Mouse (Mus musculus) cerebellum, postnatal 4 days (tissue): Measurements from ENCODE around the gene Ttyh2.
"Not testable (repeated sequence)": the region's sequence is repeated elsewhere in the genome, so short reads cannot be mapped to it uniquely, and the experiment has no call there.

Experiments
- DNase-seq, 2 experiments: peaks; one replicate each; pipeline ENCODE4 v3.0.0; 2022; ENCODE audit warnings: low spot score in 2 of 2, mixed read lengths in 1 of 2

The Ttyh2 gene

DNA sequence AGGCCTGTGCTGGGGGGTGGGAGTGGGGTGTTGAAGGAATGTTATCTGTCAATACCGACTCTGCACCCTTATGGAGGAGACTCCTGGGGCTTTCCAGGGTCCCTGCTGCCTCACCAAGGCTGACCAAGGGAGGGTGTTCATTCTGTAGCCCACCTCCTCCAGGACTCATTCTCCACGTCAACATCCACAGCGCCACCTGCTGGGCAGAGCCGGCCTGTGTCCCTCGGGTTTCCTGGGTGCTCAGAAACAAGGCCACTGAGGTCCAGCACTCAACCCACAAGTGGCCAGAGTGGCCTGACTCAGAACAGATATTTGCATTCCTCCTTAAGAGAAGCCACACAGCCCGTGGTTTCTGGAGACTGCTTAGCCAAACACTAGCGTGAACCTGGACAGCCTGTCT lies 17.5 kb upstream of the Ttyh2 start:
- peak; percentile 73 to 84 for DNase-seq

DNA sequence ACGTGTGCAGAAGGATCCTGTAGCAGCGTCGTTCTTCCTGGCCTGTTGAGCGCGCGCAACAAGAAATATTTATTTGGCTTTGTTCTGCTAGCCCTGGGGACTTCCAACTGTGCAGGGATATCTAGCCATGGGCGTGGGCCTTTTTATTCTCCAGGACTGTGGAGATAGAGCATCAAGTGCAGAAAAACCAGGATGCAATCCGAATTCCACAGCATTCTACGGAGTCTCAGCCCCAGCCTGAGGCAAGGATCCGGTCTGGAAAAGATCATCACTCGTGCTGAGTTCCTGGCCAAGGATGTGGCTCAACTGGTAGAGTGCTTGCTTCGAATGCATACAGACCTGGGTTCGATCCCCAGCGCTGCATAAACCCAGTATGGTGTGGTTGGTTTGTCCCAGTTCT lies 13.1 kb upstream of the Ttyh2 start:
- DNase-seq, result no peak

DNA sequence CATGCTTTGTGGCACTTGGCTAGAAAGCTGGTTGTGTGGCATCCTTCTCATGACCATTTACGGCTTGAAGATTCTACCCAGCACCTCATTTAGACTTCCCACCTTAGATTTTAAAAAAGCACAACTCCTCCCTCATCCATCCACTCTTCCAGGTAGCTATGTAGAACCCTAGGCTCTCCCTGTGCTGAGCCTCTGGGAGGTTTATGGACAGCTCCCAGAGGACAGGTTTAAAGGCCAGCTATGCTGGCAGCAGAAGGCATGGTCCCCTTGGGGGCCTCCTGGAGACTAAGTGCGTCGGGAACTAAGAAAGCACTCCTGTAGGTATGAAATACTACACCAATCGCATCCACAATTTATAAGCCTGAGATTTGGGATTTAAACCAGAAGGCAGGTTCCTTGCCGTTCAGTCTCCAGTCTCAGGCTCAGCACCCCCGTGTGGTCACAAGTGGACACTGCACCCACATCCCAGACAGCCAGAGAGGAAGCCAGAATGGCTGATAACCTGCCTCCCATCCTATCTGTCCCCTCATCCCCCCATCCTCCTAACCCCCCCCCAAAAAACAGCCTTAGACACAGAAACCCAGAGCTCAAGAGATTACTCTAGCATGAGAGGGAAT lies 12.4 kb upstream of the Ttyh2 start:
- peak; percentile 63 to 83 for DNase-seq

DNA sequence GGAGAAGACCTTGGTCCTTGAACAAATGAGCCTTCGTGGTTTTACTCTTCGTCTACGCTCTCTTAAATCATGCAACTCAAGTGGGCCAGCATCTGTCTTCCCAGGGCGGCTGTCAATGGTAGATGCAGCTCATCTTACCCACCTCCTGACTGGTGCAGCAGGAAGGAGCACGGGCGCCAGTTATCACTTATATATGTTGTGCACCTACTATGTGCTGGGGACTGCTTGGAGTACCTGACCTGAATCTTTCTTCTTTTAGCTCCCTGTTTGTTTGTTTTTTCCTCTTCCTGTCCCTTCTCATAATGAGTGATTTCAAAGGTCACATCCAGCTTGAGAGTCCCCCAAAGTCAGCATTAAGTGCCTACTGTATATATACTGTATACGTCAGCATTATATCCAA lies 11.1 kb upstream of the Ttyh2 start:
- no peak for DNase-seq

DNA sequence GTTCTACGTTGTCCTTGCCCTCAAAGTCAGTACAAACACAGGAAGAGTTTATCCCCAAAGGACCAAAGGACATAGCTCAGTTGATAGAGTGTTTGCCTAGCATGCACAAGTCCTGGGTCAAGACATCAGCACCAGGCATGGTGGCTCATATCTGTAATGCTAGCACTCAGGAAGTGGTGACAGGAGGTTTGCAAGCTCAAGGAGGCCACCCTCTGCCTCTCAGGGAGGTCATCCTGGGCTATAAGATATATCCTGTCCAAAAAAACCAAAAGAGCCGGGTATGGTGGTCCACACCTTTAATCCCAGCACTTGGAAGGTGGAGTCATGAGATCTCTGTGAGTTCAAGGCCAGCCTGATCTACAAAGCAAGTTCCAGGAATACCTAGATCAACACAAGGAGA lies 9.8 kb upstream of the Ttyh2 start:
- no peak for DNase-seq

DNA sequence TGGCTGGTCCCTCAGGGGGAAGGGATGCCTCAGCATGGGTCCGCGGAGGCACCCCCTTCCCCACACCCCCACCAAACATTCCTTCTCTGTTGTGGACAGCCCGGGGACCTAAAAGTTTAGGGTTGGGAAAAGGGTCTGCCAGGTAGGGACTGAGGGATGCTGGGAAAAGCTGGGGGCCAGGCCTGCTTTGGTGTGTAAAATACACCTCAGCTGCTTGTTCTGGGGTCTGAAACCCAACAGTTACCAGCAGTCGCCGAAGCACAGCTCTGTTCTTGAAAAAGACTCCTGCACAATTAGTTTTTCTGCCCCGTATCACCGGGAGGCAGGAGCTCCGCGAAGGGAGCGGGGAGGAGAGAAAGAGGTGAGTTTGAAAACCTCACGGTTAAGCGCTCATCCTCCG lies 8.4 kb upstream of the Ttyh2 start:
- DNase-seq, result no peak

DNA sequence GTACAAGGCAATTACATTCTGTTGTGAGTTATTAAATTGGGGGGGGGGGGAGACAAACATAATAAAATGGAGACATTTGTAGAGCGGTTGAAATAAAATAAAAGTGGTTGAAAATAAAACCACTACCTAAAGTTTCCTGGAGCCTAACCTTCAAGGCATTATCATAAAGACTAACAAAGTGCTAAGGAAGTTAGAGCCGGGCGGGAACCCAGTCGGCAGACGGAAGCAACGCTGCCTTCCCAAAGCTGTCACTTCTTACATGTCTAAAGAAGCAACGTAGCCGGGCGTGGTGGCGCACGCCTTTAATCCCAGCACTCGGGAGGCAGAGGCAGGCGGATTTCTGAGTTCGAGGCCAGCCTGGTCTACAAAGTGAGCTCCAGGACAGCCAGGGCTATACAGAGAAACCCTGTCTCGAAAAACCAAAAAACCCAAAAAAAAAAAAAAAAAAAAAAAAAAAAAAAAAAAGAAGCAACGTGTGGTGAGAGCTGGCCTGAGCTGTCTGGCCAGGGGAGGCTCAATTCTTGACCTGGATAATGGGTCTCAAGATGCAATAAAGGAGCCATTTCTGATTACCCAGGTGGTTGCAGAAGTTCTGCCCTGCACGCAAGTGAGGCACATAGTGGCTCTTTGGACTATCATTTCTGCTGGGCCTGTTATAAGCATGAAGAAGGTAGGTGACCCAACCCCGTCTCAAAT lies 7.8 kb upstream of the Ttyh2 start:
- DNase-seq, result no peak

DNA sequence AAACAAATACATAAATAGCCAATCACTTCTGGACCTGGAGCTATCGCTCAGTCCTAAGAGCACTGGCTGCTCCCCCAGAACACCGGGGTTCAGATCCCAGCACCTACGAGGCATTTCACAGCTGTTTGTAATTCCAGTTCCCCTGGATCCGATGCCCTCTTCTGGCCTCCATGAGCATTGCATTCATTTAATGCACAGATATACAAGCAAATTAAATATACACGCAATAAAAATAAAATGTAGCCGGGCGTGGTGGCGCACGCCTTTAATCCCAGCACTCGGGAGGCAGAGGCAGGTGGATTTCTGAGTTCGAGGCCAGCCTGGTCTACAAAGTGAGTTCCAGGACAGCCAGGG lies 7.3 kb upstream of the Ttyh2 start:
- not testable (repeated sequence) for DNase-seq

DNA sequence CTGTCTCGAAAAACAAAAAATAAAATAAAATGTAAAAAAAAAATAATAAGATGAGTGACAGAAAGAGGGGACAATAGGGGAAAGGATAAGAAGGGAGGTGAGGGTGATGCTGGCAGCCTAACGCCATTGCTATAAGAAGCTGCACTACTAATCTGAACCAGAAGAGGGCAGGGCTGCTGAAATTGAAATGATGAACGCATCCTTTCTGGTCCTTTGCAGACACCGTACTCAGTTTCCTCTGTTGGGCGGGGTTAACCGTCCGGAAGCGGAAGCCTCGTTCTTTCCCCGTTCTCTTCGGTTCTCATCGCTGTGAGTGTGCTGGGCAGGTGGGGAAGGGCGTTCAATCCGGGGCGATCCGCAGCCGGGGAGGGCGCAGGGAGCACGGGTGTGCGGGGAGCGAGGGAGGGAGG lies 6.9 kb upstream of the Ttyh2 start, which contains the start of gene Rpl38:
Gene Rpl38, plus strand, starts transcription at position 224 of the 410 bp plus-strand sequence.
- DNase-seq, result peak; percentile 83 to 96

DNA sequence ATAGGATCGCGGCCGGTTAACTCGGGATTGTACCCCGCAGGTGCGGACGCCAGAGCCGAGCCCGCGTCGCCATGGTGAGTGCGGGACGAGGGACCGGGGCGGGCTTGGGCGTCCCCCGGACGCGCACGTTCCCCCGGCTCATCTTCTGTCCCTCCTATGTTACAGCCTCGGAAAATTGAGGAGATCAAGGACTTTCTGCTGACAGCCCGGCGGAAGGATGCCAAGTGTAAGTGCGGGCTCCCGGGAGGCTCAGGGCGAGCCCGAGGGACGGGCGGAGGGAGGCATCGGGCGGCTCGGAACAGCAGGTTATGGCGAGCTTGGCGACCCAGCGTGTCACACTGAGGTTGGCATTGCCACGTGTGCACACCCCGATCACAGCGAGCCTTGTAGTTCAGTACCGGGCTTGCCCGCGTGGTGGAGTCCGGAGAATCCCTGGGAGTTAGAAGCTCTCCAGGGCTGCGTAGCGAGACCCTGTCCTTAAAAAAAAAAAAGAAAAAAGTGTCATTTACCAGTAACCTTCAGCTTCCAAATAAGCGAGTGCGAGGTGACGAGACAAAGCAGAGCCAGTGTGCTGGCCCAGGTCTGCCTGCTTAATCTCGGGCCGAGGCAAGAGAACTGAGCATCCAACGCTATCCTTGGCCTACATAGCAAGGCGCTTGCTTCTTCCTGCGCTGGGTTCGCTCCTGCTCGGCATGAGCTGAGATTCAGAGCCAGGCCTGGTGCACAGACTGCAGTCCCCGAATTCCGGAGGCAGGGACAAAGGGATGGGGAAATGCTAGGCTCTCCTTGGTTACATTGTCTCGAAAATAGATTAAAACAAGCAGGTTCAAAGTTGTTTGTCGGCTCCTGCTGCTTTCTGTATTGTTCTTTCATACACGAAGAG lies 6.2 kb upstream of the Ttyh2 start:
- peak; percentile 60 to 82 for DNase-seq

DNA sequence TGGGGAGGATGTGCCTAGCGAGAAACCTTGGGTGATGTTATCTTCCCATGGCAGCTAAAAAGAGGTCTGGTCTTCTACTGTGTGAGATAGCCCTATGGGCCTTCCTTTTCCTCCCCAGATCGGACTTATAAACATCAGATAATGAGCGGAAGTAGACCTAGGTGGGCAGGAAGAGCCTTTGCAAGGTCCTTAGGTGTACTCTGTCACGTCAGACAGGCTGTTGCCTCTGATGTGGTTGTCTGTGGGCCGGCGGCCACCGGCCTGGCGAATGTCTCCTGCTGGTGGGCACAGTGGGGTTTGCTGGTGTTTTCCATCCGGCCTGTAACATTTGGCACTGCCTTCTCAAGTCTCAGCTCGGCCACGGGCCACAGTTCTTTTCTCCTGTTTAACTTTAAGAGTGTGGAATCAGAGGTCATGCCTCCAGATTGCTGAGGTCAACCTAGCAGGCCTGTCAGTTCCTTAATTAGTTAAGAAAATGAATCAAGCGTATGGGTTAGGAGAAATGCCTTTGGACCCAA lies 5.5 kb upstream of the Ttyh2 start:
- peak in 1 of 2 experiments; percentile 15 for DNase-seq

DNA sequence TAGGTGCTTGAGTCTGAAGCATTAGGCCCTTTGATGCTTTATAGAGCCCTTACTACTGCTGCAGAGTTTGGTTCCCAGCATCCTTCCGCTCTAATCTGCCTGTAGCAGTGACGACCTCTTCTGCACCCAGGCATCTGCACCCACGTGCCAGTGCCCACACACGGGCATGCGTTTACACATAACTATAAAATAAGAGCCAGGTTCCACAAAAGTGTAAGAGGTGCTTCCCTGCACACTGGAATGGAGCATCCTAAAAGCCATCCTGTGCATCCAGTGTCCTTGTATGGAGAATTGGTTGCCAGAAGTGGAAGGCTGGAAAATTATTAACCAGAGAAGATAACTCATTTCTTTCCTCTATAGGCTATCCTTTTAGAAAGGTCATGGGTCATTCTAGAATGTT lies 4.1 kb upstream of the Ttyh2 start:
- no peak for DNase-seq

DNA sequence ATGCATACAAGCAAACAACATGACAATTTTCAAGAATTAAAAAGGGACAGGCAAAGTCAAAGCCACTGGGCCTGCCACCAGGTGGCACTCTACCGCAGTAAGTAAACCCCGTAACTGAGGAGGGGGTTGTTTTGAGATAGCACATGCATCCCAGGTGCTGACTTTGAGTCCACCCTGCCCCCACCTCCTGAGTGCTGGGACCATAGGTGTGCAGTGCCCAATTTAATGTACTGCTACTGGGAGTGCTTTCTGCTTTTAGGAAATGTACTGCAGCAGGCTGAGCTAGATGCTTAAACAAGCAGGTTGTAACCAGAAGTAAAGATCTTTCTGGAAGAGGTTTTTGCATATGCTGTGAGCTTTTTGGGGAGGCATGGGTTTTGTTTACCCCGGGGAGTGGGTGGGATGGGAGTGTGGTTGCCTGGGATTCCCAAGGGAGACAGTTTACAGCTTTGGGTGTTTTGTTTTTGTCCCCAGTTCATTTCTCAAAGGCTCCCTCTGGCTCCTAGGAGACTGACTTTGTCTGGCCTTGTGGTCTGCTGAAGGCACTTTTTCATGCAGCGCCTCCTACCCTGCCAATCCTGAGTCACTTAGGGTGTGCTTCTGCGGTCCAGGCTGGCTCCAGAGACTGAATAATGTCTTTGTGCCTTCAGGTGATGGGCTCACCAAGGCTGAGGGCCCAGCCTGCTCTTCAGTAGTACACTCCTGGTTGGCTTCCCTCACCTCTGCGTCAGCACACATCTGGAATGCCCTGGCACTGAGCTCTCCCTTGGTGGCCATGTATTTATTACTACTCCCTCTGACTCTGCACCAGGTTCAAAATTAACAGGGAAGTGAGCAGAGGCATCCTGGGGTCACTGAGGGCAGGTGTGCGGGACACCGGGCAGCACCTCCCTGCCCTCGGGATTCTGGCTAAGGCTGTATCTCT lies 2.2 kb upstream of the Ttyh2 start:
- DNase-seq, result peak; percentile 34 to 70

DNA sequence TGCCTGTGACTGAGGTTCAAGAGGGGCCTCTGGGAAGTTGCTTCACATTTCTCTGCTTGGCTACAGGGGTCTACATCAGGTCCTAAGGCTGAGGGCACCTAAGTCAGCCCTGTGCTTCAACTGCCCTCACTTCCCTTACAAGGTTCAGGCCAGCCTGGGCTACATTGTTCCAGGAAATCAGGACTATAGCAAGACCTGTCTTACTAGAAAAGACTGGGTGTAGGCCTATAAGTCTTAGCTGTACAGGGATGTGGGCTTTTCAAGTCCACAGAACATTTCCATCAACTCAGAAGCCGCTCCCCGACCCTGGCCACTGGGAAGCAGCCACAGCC lies 1.5 kb upstream of the Ttyh2 start:
- no peak for DNase-seq

DNA sequence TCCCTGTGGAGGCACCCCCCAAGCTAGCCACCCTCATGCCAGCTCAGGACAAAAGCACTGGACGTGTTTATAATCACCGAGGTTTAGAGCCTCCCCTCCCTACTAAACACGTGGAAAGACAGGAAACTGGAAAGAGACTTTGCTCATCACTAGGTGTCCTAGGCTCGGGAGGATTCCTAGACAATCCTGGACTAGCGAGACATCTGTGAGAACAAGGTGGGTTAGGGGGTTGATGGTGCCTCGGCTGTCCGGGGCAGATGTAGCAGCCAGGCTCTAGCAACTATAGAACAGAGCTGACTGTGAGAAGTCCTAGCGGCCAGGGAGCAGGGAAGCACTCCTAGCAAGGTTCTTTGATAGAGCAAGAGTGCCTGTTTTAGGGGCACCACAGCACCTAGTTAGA lies 1.1 kb upstream of the Ttyh2 start:
- no peak for DNase-seq

DNA sequence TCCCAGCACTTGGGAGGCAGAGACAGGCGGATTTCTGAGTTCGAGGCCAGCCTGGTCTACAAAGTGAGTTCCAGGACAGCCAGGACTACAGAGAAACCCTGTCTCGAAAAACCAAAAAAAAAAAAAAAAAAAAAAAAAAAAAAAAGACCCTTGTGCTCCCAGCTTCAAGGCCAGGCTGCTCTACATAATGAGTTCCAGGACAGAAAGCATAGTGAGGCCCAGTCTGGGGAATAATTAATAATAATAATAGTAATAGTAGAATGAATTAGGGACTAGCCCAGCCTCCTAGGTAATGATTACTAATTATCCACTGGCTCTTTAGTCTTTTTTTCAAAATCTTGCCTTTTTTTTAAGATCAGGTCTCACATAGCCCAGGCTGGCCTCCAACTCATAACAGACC lies 435 bp upstream of the Ttyh2 start:
- not testable (repeated sequence) for DNase-seq

DNA sequence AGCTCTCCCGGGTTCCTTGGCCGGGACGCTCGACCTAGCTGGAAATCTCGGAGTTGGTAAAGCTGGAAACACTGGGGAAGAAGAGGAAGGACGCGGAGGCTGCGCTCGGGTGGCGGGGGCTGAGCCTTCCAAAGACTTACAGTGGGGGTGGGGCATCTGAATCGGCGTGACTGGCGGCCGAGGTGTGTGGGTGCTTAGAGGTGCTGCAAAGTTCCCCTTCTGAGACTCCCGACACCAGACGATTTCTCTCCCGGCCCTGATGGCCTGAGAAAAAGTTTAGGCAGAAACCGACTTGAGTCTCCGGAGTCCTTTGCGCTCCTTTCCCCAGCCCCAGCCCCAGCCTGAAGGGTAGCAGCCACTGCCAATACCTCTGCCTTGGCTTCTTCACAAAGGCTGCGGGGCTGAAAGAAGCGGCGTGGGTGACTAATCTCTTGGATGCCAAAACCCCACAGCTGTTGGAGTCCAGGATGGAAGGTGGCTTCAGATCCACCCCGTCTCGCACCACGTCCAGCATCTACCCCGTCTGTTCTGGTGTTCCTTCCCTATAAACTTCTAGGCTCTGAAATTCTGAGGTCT lies 683 bp downstream of the Ttyh2 start:
- DNase-seq, result no peak

DNA sequence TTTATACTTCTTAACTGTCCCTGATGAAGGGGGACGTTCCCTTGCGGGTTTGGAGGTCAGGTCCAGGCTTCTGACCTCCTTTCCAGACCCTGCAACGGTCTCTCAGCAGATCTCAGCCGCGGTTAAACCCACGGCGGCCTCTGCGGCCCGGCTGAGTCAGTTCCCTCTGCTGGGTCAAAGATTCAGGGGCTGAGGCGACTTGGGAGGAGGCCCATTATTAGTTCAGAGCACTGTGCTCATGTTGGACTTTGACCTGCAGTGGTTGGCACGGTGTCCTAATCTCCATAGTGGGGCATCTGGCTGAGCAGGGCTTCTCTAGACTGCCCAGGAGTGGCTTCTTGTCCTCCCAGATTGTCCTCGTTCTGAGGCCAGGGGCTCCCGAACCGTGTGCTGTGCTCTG lies 1.2 kb downstream of the Ttyh2 start:
- DNase-seq, result no peak

DNA sequence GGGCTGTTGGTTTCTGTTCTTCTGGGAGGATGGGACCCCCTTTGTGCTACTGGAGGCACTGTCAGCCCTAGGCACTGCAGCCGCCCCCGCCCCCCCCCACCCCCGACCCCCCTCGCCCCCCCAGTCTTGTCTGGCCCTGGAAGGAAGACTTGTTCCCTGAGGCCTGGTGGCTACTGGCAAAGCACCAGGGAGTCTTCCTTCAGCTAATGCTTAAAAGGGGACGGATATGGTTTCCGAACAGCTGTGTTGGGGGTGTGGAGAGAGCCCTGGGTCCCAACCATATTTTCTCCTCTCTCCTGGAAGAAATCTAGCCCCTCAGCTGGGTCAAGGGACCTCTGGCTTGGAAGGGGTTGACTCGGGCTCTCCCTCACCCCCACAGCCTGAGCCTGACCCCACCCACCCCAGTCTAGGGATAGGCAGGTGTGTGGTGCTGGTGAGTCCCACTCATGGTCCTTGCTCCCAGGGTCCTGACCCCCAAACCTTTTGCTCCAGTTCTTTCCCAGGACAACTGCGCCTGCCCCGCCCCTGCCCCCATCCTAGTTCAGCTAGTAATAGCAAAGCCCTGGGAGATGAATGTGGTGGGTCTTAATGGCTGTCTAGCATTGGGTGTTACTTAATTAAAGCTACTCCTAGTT lies 1.8 kb downstream of the Ttyh2 start:
- no peak for DNase-seq

DNA sequence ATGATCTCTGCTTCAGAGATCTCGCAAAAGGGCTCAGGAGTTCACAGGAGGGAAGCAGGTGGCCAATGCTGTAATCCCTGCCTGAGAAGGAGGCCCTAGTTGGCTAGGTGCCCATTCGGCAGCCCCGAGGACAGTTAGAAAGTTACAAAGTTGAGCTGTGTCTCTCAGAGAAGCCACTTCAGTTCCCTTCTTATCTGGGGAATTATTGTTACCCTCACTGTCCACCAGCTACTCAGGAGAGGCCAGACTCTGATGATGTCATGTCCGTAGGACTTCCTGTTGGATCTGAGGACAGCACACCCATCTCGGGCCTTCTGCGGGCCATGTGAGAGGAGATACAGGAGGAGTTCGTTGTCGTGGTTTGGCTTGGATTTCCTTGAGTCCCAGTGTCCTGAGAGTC lies 4.4 kb downstream of the Ttyh2 start:
- no peak for DNase-seq

DNA sequence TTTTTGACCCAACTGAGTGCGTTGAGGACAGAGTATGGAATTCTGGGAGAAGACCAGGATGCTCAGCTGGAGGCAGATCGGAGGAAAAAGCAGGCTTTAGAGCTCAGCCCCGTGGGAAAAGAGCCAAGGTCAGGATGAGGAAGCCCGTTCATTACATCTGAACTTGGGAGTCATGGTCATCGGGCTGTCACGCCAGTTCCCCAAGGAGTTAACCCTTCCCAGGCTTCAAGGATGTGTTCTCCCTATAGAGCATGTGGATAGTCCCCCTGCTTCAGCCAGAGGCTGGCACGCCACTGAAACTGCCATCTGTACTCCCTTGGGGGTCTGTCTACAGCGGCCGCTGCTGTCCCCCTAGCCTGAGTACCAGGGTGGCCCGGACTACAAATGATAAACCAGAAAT lies 5.1 kb downstream of the Ttyh2 start:
- peak in 1 of 2 experiments; percentile 18 for DNase-seq
